Mouse (Mus musculus) erythroblast, embryonic 14.5 days (primary cell): Measurements from ENCODE around the gene Stk32b.

Experiments
- GATA1 ChIP-seq: IDR thresholded peaks from 2 replicates; pipeline ENCODE4 v1.6.1; 2012; ENCODE audit warnings: low read length, inconsistent platforms, mixed read lengths
- TAL1 ChIP-seq: IDR thresholded peaks from 3 replicates; pipeline ENCODE4 v1.6.1; 2012; ENCODE audit warnings: low read length, inconsistent platforms, mixed read lengths

GRCm38 (mm10) chr5:37471584-37471983 is 245.4 kb downstream of the Stk32b start:
- no peak for TF ChIP-seq GATA1
- TF ChIP-seq TAL1 = no peak
